Mouse (Mus musculus): ENCODE measurements around the gene Tcaf2. TPM values are rescaled to one million over a fixed set of nuclear protein-coding genes. Genes with fewer than 3 reads are reported as not detected.

The Tcaf2 gene
- polyA plus RNA-seq, 1 experiment from 2014 or later = 1.8 TPM

DNA sequence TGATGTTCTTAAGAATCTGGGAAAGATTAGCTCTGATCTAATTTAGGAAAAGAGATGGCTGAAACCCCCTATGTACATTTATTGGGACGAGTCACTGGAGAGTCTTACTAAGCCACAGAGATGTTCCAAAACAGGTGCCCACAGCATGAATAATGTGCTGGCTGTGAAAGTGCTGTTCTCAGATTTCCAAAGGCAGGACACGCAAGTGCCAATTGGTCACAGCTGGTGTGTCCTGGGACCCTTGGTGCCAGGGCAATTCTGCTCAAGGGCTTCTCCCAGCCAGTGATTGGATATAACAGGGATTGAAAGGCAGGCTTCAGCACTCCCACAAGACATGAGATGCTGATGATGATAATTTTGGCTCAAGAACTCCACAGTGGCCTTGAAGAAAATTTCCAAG lies 16.7 kb upstream of the Tcaf2 start:
- no peak overlapping the region for H3K9ac ChIP-seq (ENCODE audit: low read depth, low read length)
- no peak for ATAC-seq
- WGBS = 73% methylated on average over 2 of the region's 2 CpGs

GRCm38 (mm10) chr6:42634393-42634792 lies 10.7 kb downstream of the Tcaf2 start:
- ATAC-seq = no peak
- WGBS = 78% methylated on average over 5 of the region's 5 CpGs
- H3K4me1 ChIP-seq (ENCODE audit: control insufficient read depth, insufficient read depth, low read length) = no peaks in the 10 kb centered on the region
- H3K4me3 ChIP-seq (ENCODE audit: low read depth, low read length) = no peak overlapping the region
- H3K4me2 ChIP-seq (ENCODE audit: low read length) = no peak overlapping the region
- H3K27me3 ChIP-seq (ENCODE audit: control insufficient read depth, insufficient read depth, low read depth, low read length) = no peaks in the 10 kb centered on the region
- H3K9me3 ChIP-seq (replicated peaks; ENCODE audit: control insufficient read depth, low read length, poor library complexity, severe bottlenecking) = no peaks in the 10 kb centered on the region
- H3K9ac ChIP-seq (ENCODE audit: low read depth, low read length) = no peak overlapping the region
- no peak overlapping the region for H3K27ac ChIP-seq (ENCODE audit: low read length)
- H3K36me3 ChIP-seq (ENCODE audit: control insufficient read depth, insufficient read depth, low read length) = no peaks in the 10 kb centered on the region

More for the DNA sequence above, 16.7 kb upstream of the Tcaf2 start:
- Histone ChIP-seq H3K27me3 (ENCODE audit: control insufficient read depth, insufficient read depth, low read depth, low read length) (no peaks in the 10 kb centered on the region), H3K4me1 (ENCODE audit: control insufficient read depth, insufficient read depth, low read length) (no peaks in the 10 kb centered on the region), H3K9me3 (replicated peaks; ENCODE audit: control insufficient read depth, low read length, poor library complexity, severe bottlenecking) (no peaks in the 10 kb centered on the region), H3K4me3 (ENCODE audit: low read depth, low read length) (no peak overlapping the region), H3K27ac (ENCODE audit: low read length) (no peak overlapping the region), H3K4me2 (ENCODE audit: low read length) (no peak overlapping the region), H3K36me3 (ENCODE audit: control insufficient read depth, insufficient read depth, low read length) (no peaks in the 10 kb centered on the region)

GRCm38 (mm10) chr6:42631395-42631794 lies 13.7 kb downstream of the Tcaf2 start:
- H3K9ac ChIP-seq (ENCODE audit: low read depth, low read length) = no peak overlapping the region
- WGBS = 76% methylated on average over 4 of the region's 4 CpGs
- no peak for ATAC-seq
- H3K36me3 ChIP-seq (ENCODE audit: control insufficient read depth, insufficient read depth, low read length) = no peaks in the 10 kb centered on the region
- H3K9me3 ChIP-seq (replicated peaks; ENCODE audit: control insufficient read depth, low read length, poor library complexity, severe bottlenecking) = no peaks in the 10 kb centered on the region
- H3K4me1 ChIP-seq (ENCODE audit: control insufficient read depth, insufficient read depth, low read length) = no peaks in the 10 kb centered on the region
- no peak overlapping the region for H3K4me2 ChIP-seq (ENCODE audit: low read length)
- no peaks in the 10 kb centered on the region for H3K27me3 ChIP-seq (ENCODE audit: control insufficient read depth, insufficient read depth, low read depth, low read length)
- no peak overlapping the region for H3K4me3 ChIP-seq (ENCODE audit: low read depth, low read length)
- H3K27ac ChIP-seq (ENCODE audit: low read length) = no peak overlapping the region

- no peak for ATAC-seq
- no peaks in the 10 kb centered on the region for H3K36me3 ChIP-seq (ENCODE audit: control insufficient read depth, insufficient read depth, low read length)
- no peaks in the 10 kb centered on the region for H3K4me1 ChIP-seq (ENCODE audit: control insufficient read depth, insufficient read depth, low read length)
- H3K9ac ChIP-seq (ENCODE audit: low read depth, low read length) = no peak overlapping the region
- WGBS = 73% methylated on average over 2 of the region's 2 CpGs
- H3K9me3 ChIP-seq (replicated peaks; ENCODE audit: control insufficient read depth, low read length, poor library complexity, severe bottlenecking) = no peaks in the 10 kb centered on the region
- H3K27me3 ChIP-seq (ENCODE audit: control insufficient read depth, insufficient read depth, low read depth, low read length) = no peaks in the 10 kb centered on the region
- H3K4me2 ChIP-seq (ENCODE audit: low read length) = no peak overlapping the region
- no peak overlapping the region for H3K27ac ChIP-seq (ENCODE audit: low read length)
- H3K4me3 ChIP-seq (ENCODE audit: low read depth, low read length) = no peak overlapping the region
These were observed 28.1 kb downstream of the Tcaf2 start for GRCm38 (mm10) chr6:42616904-42617303.

GRCm38 (mm10) chr6:42612218-42612617 lies 32.8 kb downstream of the Tcaf2 start:
- Histone ChIP-seq H3K4me1 (ENCODE audit: control insufficient read depth, insufficient read depth, low read length) (no peaks in the 10 kb centered on the region), H3K27me3 (ENCODE audit: control insufficient read depth, insufficient read depth, low read depth, low read length) (no peaks in the 10 kb centered on the region), H3K9me3 (replicated peaks; ENCODE audit: control insufficient read depth, low read length, poor library complexity, severe bottlenecking) (no peaks in the 10 kb centered on the region), H3K36me3 (ENCODE audit: control insufficient read depth, insufficient read depth, low read length) (no peaks in the 10 kb centered on the region), H3K4me2 (ENCODE audit: low read length) (no peak overlapping the region), H3K9ac (ENCODE audit: low read depth, low read length) (no peak overlapping the region), H3K4me3 (ENCODE audit: low read depth, low read length) (no peak overlapping the region), H3K27ac (ENCODE audit: low read length) (no peak overlapping the region)
- ATAC-seq = no peak

DNA sequence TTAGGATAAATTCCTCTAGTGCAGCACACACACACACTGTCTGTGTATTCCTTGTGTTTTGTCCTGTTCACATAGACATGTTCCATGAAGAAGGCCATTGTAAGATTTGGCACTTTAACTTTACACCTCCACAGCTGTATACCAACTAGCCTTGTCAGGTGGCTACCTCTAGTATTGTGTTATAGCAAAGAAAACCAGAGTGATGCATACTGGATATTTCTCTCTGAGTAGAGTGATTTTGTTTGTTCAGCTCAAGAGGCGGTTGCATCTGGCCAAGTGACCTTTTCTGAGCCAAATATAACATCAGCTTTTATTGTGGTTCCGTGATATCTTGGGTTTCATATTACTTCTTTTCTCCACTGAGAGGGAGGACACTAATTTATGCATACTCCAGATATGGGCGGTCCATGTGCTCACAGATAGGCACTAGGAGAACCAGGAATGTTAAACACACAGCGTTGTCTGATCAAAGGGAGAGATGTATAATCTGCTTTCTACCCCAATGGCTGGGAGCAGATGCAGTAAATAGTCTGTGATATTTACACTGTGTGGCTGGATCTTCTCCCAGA lies 34.0 kb downstream of the Tcaf2 start:
- Histone ChIP-seq H3K27ac (ENCODE audit: low read length) (no peak overlapping the region), H3K4me2 (ENCODE audit: low read length) (no peak overlapping the region), H3K9ac (ENCODE audit: low read depth, low read length) (no peak overlapping the region), H3K9me3 (replicated peaks; ENCODE audit: control insufficient read depth, low read length, poor library complexity, severe bottlenecking) (no peaks in the 10 kb centered on the region), H3K27me3 (ENCODE audit: control insufficient read depth, insufficient read depth, low read depth, low read length) (no peaks in the 10 kb centered on the region), H3K4me3 (ENCODE audit: low read depth, low read length) (no peak overlapping the region), H3K4me1 (ENCODE audit: control insufficient read depth, insufficient read depth, low read length) (no peaks in the 10 kb centered on the region), H3K36me3 (ENCODE audit: control insufficient read depth, insufficient read depth, low read length) (no peaks in the 10 kb centered on the region)
- ATAC-seq = no peak
- 65% methylated on average over 4 of the region's 4 CpGs for WGBS

DNA sequence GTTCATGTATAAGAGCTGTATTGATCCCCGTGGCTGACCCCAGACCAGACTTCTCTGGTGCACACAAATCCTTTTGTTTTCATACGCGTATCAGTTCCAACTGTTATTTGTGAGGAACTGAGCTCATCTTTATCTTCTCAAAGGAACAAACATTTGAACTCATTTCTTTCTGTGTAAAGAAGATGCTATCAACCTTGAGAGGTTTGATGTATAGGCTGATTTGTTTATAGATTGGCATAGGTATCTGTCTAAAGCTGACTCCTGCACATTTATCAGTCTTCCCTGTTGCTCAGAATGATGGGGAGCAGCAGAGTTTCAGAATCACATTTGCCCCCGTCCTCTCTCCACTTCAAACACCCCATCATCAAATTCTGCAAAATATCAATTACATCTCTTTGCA lies 47.5 kb downstream of the Tcaf2 start, which contains the start of gene Tcaf3:
Gene Tcaf3, minus strand, starts transcription at position 101 of the 400 bp plus-strand sequence.
- Histone ChIP-seq H3K4me1 (ENCODE audit: control insufficient read depth, insufficient read depth, low read length) (no peaks in the 10 kb centered on the region), H3K36me3 (ENCODE audit: control insufficient read depth, insufficient read depth, low read length) (no peaks in the 10 kb centered on the region), H3K27ac (ENCODE audit: low read length) (no peak within 1 kb of the TSS), H3K4me2 (ENCODE audit: low read length) (no peak within 1 kb of the TSS), H3K27me3 (ENCODE audit: control insufficient read depth, insufficient read depth, low read depth, low read length) (no peaks in the 10 kb centered on the region), H3K9ac (ENCODE audit: low read depth, low read length) (no peak within 1 kb of the TSS), H3K4me3 (ENCODE audit: low read depth, low read length) (no peak within 1 kb of the TSS), H3K9me3 (replicated peaks; ENCODE audit: control insufficient read depth, low read length, poor library complexity, severe bottlenecking) (no peaks in the 10 kb centered on the region)
- WGBS = 61% methylated on average over 4 of the region's 4 CpGs
- no peak for ATAC-seq

- Histone ChIP-seq H3K27ac (ENCODE audit: low read length) (no peak overlapping the region), H3K27me3 (ENCODE audit: control insufficient read depth, insufficient read depth, low read depth, low read length) (no peaks in the 10 kb centered on the region), H3K9me3 (replicated peaks; ENCODE audit: control insufficient read depth, low read length, poor library complexity, severe bottlenecking) (no peaks in the 10 kb centered on the region), H3K36me3 (ENCODE audit: control insufficient read depth, insufficient read depth, low read length) (no peaks in the 10 kb centered on the region), H3K4me1 (ENCODE audit: control insufficient read depth, insufficient read depth, low read length) (no peaks in the 10 kb centered on the region), H3K9ac (ENCODE audit: low read depth, low read length) (no peak overlapping the region), H3K4me2 (ENCODE audit: low read length) (no peak overlapping the region), H3K4me3 (ENCODE audit: low read depth, low read length) (no peak overlapping the region)
- no peak for ATAC-seq
- 45% methylated on average over 17 of the region's 17 CpGs for WGBS
These were observed 51.7 kb downstream of the Tcaf2 start for GRCm38 (mm10) chr6:42593138-42593882.

GRCm38 (mm10) chr6:42586569-42586968 lies 58.5 kb downstream of the Tcaf2 start:
- no peaks in the 10 kb centered on the region for H3K4me1 ChIP-seq (ENCODE audit: control insufficient read depth, insufficient read depth, low read length)
- H3K27me3 ChIP-seq (ENCODE audit: control insufficient read depth, insufficient read depth, low read depth, low read length) = no peaks in the 10 kb centered on the region
- no peak overlapping the region for H3K9ac ChIP-seq (ENCODE audit: low read depth, low read length)
- no peaks in the 10 kb centered on the region for H3K36me3 ChIP-seq (ENCODE audit: control insufficient read depth, insufficient read depth, low read length)
- ATAC-seq = no peak
- H3K4me2 ChIP-seq (ENCODE audit: low read length) = no peak overlapping the region
- no peak overlapping the region for H3K27ac ChIP-seq (ENCODE audit: low read length)
- WGBS = 84% methylated on average over 5 of the region's 5 CpGs
- no peak overlapping the region for H3K4me3 ChIP-seq (ENCODE audit: low read depth, low read length)
- H3K9me3 ChIP-seq (replicated peaks; ENCODE audit: control insufficient read depth, low read length, poor library complexity, severe bottlenecking) = no peaks in the 10 kb centered on the region
